Mouse (Mus musculus): ENCODE data around the gene Amot.

Amot gene

DNA sequence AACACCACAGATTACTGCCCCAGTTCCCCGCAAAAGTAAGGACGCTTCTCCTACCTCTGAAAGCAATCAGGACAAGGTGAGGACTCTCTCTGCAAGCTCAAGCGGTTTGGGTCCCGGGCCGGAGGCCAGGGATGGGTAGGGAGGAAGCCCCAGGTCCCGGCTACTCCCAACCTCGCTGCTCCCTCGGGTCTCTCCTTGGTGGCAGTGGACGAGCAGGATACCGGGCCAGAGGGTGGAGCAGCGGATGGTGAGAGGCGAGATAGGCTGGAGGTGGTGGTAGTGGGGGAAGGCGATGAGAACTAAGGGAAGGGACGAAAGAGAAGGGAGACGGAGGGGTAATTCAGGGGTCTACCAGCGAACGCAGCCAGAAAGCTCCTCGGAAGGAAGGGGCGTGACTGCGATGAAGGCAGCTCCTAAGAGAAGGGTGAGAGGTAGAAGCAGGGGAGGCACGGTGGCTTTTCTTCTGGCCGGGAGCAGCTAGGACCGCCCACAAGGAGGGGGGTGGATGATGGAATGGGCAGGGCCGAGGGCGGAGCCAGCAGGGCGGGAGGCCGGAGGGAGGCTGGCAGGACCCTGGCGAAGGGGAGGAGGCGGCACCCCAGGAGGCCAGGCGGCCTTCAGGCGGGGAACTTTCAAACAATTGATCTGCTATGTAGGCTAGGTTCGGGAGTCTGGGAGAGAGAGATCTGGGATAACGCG is at the start of gene Amot:
Amot (minus strand) TSS at position 465 of the 699 bp plus-strand sequence.
- peak; percentile 91 to 94 for DNase-seq

DNA sequence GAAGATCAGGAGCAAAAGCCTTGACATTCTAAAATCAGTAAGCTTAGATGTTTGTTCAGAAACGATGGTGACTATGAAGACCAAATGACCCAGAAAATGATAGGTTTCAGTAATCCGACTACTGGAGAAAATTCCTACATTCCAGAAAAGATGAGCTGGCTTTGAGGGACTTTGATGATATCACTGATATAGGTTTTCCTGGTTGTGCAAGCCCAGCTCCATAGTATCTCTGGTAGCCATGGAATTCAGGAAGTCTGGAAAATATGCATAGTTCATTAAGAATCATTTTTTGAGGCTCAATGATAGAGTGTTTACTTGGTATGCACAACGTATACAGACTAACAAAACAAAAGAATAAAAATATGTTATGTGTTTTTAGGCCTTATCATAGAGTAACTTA is 40.1 kb upstream of the Amot start:
- no peak for DNase-seq

DNA sequence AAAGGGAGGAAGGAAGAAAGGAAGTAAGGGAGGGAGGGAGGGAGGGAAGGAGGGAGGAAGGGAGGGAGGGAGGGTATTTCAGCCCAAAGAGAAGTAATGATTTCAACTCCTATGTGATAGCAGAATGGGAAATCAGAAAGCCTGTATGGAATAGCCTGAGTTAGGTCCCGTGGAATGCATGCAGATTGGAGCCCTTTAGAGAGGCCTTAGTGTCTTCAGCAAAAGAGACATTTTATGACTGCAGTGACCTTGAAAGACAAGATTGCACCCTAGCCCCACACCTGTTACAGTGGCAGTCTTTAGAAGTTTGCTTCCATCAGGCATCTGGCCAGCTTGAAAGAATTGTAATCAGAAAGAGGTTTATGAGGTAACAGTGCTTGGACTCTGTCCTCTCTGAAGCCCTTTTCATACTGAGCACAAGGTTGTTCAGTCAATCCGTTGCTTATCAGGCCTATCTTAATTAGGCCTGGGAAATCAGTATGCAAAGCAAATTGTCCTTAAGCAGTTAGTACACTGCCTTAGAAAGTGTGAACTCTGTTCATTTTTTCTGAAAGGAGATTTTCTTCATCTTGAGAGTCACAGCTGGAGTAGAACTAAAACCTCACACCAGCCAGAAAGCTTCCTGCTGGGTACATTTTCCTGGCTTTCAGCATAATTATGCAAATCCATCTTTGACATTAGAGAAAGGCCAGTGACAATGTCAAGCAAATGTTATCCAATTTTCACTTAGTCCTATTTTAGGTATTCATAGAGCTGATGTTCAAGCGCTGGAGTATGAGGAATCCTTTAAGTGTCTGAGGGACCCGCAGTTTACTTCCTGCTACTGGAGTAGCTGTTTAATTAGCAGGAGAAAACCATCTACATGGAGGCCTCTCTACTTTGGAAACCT is 38.9 kb upstream of the Amot start:
- DNase-seq = no peak

DNA sequence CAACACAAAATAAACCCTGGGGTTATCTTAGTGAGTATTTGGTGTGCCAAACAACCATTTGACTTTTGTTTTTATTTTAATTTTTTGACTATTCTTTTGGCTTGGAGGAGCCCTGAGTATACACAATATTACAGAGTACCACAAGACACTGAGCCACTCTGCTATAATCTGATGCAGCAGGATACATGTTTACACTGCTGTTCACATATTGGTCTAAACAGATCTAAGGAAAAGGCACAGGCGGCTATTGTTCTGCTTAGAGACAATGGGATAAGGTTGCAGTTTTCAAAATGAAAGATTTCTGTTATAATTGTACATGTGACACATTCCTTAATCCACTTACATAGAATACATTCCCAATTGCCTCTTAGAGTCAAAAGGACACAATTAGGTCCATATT is 36.1 kb upstream of the Amot start:
- no peak for DNase-seq

DNA sequence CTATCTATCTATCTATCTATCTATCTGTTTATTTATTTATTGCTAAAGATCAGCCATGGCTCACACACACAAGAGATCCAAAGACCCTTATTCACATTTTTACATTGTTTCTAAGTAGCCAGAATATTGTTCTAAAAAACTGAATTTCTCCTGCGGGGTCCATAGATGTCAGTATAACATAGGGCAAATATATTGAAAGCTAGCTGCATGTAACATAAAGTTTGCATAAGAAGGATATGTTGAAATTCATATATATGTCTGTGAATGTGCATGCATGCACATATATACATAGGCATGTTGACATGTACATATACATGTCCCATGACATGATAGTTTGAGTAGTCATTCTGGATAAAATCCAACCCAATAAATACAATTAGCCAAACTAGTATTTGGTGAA is 35.3 kb upstream of the Amot start:
- DNase-seq = no peak

DNA sequence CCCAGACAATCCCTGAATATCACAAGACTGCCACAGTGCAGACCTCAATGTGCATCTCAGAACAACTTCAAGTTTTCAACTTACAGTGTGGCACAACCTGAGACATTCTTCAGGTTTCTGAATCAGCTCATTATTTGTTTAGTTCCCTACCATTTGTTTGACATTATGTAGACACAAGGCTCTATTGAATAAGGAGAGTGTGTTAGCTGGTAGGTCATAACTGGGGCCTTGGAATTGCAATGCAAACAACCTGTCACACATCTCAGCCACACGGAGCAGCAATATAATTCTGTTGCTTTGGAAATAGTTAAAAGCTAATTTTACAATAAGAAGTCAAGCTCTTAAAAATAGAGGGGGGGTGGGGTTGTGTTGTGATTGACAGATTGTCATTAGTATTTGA is 24.6 kb upstream of the Amot start:
- DNase-seq = no peak

DNA sequence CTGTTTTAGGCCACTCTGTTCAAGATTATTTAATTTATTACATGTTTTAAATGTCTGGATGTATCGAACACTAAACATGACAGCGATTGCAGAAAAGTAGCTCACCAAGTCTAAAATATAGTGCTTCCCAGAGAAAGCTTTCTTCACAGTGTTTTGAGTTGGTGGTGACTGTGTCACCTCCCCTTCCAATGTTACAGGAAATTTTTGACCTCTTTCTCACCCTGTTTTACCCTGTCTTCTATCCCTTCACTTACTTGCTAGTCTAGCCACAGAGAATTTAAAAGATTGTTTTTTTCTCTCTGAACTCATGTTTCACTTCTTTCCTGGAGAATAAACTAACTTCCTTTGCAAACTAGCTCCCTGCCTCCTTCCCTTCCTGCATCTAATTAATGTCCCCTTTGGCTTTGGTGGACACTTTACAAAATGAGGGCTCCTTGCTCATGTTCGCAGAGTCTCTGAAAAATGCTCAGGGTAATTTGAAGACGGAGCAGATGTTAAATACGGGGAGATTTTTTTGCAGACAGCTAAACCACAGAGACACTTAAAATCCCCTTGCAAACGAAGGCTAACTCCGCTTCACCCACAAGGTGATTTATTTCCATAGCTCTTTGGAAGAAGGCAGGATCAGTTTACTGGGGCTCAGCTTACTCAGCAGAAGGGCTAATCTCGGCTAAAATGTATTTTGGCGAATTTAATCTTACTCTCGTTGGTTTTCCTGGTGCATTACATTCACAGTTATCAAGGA is 11.5 kb upstream of the Amot start:
- DNase-seq = no peak

DNA sequence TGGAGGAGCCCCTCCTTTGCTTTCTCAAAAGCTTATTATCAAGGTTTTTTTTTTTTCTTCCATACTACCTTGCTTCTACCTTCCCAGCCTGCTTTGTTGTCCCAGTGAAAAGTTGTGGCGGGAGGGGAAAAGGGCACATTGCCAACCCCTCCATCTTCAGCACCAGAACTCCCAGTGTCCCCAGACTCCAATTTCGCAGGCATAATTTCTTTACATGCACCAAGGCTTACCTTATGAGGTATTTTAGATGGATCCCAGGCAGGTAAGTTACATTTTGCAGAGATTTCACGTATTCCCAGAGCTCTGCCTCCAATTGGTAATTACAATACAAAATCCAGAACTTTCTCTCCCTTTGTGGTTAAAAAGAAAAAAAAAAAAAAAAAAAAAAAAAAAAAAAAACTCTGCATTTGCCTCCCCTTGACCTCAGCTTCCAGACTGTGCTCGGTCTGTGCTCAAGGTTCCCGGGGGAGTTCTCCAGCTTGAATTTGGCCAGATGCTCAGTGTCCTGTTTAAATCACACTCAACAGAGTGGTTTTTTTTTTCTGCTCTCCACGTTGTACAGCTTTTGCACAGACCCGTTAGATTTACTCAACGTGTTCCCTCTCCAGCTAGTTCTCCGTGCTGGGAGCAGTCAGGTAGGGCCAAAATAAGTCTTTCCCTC is 10.6 kb upstream of the Amot start:
- peak in 1 of 2 experiments; percentile 45 for DNase-seq

DNA sequence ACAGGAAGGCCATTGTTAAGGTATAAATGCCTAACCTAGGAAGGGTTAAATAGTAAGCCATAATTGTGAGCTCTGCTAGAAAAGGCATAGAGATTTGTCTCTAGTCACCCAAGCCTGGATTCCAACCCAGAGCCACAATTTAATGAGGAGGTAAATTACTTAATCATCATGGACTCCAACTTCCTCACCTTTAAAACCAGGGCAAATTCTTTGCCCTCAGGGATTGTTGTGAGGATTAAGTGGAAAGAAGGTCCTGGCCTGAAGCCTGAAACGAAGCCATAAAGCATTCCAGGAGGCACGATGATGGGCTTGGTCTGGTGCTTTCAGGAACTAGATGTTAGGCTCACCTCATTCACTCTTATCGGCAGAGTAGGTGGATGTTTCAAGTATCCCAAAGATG is 5.7 kb upstream of the Amot start:
- peak in 1 of 2 experiments; percentile 39 for DNase-seq

DNA sequence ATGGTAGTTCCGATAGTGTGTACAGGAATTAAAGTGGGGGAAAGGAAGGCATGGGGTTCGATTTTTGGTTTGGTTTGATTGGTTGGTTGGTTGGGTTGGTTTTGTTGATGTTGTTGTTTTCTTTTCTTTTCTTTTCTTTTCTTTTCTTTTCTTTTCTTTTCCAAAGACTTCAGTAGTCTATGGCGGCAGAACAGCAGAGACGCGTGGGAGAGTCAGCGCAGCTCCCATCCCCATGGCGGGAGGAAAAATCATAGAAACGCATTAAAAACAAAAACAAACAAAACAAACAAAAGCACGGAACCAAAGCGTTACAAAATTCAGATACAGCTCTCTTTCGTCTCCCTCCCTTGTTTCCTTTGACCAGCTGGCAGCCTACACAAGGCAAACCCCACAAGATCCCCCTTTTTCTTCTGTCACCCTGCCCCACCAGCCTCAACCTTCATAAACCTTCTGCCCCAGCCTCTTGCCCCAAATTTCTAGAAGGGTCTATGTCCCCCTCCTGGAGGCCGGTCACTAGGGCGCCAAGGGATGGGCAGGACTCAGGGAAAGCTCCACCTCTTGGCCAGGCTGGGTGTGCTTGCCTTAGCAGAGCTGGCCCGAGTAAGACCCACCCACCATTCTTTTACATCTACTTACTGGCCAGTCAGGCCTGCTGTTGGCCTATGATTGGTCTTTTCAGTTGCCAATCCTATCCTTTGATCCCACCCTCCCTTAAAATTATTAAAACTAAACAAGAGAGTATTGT is 648 bp upstream of the Amot start:
- DNase-seq = peak; percentile 80 to 92

DNA sequence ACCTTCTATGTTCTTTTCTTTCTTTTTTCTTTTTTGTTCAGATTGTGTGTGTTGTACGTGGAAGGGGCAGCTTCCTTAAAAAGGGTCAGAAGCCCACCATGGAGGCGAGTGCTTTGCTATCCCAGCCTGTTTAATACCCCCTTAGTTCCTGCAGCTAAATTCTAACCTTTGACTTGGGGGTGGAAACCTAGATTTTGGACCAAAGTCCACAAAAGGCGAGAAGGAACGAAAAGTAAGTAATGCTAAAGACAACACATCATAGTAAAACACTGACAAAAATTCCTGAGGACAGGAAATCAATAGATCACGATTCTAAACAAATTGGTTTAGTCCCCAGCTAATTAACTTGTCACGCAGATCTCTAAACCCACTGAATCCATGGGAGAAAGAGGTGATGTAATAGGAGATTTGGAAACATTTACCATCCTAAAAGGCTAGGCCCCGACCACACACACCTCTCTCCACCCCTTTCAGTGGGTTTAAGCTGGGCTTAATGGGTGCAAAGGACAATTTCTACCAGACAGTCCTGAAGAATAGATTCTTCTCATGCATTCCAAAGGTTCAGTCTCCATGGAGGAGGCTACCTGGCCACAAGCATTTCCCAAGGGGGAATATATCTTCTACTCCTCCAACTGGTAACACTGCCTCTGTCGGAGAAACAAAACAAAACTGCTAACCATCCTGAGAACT is 3.2 kb downstream of the Amot start:
- no peak for DNase-seq

DNA sequence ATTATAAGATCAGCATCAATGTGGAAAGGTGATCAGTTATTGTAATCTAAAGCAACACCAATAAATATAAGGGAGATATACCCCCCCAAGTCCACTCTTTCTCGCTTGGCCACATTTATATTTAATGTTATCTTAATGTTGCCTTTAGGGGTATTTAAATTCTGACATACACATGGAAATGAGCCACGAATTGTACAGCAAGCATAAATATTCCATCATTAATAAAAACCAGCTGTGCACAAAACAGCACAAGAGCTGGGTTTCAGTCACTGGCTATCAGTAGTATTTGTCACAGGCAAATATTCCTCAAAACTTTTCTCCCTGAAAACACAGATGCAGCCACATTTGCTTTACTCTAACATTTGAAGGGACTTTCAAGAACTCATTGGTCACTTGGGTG is 5.9 kb downstream of the Amot start:
- no peak for DNase-seq

DNA sequence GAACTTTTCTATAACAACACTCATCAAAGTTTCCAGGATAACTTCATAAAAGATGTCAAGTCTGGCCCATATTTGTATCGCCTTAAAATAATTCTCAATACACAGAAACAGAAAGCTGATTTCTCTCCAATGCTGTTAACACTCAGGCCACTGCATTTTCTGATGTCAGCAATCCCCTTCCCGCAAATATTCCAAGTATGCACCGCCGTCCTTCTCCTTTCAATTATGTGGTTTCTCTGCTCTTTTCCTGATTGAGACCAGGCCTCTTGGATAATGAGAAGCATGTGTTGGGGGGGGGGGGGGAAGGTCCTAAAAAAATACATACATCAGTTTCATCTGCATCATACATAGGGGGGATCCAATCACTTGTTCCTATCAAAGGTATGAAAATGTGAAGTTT is 6.3 kb downstream of the Amot start:
- no peak for DNase-seq

DNA sequence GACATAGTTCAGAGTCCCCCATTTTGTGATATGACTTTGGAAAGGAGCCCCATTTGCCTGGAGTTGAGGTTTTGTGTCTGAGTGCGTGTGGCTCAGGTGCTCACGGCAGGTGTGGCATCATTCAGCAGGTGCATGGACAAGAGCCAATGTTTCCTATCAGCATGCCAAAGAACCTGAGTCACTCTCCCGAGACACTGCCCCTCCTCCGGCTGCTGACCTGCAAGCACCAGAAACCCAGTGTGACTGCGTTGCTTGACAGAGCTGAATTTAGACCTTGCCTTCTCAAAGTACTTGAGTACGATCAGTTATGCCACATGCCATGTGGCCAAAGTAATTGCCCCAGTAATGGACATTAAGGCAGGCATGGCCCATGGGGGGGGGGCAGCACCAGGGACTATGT is 7.5 kb downstream of the Amot start:
- peak in 1 of 2 experiments; percentile 67 for DNase-seq

DNA sequence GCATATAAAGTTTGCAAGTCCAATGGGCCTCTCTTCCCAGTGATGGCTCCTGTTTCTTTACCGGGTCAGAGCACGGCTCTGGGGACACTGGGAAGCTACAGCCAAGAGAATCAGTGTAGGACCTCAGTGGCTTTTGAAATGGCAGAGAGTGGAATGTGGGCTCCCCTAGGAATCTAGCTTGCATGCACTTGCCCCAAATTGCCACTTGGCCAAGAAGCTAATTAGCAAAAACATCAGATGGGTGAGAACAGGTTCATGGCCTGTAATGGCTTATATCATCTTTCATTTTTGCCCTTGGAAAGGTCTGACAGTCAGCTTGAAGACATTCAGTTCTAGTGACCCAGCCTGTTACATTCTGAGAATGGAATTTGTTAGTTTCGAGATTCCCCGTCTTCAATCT is 9.6 kb downstream of the Amot start:
- DNase-seq = no peak

DNA sequence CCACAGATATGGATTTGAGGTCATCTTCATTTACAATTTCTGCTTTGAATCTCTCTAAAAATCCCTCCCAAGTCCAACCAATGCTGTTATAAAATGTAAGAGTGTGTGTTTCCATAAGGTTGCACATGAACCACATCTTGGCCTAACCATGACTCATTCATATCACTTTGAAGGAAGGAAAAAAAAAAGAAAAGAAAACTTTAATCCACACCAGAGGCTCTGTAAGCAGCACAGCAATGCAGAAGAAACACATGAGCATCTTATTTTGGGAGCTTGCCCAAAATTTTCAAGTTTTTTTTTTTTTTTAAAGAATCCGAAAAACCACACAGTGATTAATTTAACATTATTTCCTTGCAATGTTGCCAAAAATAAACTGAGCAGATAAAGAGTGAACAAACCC is 14.2 kb downstream of the Amot start:
- DNase-seq = no peak

DNA sequence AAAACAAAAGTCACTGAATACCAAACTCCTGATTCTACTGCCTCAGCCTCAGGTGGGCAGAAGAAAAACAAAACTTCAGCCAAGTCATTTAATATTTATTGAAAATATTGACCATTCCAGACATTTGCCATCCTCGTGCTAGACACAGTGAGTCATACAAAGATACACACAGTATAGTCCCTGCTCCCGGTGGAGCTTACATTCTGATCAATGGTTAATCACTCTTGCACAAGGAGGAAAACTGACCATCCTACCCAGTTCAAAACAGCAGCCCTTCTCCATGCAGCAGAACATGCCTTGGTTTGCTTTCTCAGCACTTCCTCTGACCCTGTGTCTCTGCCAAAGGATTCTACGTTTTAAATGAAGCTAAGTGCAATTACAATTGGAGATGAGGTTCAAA is 14.6 kb downstream of the Amot start:
- no peak for DNase-seq

DNA sequence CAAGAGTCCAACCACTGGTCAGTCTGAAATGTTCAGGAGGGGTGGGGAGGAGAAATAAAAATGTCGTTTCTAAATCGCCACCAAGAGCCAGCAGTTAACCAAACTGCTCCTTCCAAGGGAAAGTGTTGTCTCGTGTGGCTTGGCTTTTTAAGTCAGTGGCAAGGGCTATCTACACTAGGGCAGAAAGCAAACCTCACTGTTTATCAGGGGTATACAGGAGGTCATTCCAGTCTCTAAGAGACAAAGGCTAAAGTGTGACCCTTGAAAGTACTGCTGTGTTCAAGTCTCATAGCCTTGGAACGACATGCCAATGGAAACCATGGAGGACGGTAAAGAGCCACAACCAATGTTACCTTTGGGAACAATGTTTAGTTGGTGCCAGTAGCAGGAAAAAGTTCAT is 15.0 kb downstream of the Amot start:
- no peak for DNase-seq

DNA sequence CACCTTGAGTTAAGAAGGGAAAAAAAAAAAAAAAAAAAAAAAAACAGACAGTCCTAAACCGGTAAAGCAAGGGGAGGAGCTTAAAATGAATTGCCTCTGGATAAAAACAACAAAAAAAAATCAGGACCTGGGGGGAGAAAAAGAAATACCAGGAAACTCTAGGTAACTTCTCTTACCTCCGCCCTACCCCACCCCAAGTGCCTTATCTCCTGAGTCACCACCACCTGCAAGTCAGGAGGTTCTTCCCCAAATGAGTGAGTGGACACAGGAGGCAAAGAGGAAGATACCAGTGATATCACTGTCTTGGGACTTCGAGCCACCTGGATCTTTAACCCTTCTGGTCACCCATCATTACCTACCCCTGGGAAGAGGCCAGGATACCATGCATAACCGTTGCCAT is 19.5 kb downstream of the Amot start:
- no peak for DNase-seq

DNA sequence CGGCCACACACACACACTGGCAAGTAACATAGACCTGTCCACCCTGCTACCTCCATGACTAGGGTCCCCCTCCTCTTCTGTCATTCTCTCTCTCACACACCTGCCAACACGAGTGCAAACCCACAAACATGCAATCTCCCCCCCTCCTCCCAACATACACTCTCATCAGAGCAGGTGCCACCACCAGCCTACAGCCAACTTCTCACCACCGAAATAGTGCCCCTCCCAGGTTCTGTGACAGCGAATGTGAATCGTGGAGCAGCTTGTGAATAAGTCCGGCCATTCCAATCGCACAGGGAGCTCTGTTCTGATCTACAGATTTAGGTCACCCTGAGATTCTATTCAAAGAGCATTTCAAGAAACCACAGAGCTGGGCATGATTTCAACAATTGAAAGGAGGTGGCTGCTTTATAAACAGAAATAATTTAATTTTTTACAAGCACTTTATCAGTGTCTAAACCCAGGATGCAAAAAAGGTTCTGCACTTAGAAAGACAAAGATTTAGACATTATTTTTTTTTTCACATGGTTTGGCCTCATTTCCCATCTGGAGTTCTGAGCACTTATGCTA is 21.4 kb downstream of the Amot start:
- DNase-seq = no peak

DNA sequence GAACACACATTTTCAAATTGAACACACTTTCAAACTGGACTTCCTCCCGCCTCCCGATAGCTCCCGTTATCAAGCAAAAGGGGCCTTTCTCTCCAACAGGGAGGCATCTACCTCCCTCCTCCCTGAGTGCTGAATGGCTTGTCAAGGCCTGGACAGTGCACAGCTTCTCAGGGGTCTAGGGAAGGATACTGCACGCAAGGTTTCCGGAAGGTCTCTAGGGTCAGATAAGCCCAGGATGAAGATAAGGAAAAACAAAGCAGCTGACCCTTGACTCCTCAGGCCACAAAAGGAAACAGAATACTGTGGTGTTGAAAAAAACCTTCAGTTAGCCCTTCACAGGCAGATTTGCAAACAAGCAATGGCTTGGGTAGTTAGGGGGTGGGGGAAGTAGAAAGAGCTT is 22.6 kb downstream of the Amot start:
- no peak for DNase-seq

All from kidney, postnatal 25 days (tissue).